Mouse (Mus musculus) ovary, adult 10 weeks (tissue): ENCODE results near the gene Plscr5. TPM values are rescaled to one million over a fixed set of nuclear protein-coding genes. Genes with fewer than 3 reads are reported as not detected.

Source experiments
- polyA plus RNA-seq: library from polyadenylated mRNA; stranded (reverse); fragments of 350-450 nt; fragmentation: Illumina TruSeq; extraction: RNeasy Lipid Tissue Mini Kit (QIAGEN cat#74804); gene quantifications from one replicate; pipeline ENCODE4 v1.2.3, GENCODE M21; 2014

Gene Plscr5
- polyA plus RNA-seq = not detected

DNA sequence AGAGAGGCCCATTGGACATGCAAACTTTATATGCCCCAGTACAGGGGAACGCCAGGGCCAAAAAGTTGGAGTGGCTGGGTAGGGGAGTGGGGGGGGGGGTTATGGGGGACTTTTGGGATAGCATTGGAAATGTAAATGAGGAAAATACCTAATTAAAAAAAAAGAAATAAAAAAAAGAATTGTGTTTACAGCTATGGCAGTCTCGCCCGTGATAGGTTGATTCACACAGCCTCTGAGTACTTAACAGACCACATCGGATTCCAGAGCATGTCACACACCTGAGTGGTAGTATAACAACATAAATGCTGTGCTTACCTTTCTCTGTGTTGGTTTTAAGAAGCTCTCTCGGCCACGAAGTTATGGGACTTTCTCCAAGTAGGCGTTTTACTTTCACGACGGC lies at the start of gene Plscr5:
TSS of gene Plscr5 (plus strand) at position 301 of the 400 bp plus-strand sequence.

DNA sequence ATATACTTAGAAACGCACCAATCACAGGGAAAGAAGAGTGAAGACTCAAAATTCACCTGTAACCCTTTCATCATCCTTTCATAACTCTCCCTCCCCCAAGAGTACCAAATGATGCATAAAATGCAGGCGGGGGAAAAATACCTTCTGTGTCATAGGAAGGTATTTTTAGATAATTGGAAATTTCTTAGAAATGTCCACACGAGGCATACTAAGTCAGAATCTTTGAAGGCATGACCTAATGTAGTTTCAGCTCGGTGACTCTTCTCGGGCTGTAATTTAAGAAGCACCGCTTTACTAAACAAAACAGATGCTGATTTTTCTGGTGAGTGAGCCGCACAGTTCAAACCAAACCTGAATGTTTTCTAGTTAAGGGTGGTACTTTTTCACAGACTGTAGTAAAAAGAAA lies 56.7 kb downstream of the Plscr5 start, which contains the start of gene Plscr1:
TSS of gene Plscr1 (plus strand) at position 304 of the 406 bp plus-strand sequence.

Other genes with a start within 250 kb of the Plscr5 start
- 19.0 TPM for gene Plscr1, start 56.8 kb downstream of the Plscr5 start, polyA plus RNA-seq
- 18.1 TPM for gene Plscr2, start 82.7 kb downstream of the Plscr5 start, polyA plus RNA-seq
- not detected for gene 1700057G04Rik, start 116.4 kb downstream of the Plscr5 start, polyA plus RNA-seq